Mouse (Mus musculus): Measurements from ENCODE around the gene 1110032F04Rik. TPM values are rescaled to one million over a fixed set of nuclear protein-coding genes. Genes with fewer than 3 reads are reported as not detected.
"Not testable (repeated sequence)": the region's sequence is repeated elsewhere in the genome, so short reads cannot be mapped to it uniquely, and the experiment has no call there.

The 1110032F04Rik gene
- total RNA-seq, 2 experiments from 2014 or later = 14.6 to 15.2 TPM

DNA sequence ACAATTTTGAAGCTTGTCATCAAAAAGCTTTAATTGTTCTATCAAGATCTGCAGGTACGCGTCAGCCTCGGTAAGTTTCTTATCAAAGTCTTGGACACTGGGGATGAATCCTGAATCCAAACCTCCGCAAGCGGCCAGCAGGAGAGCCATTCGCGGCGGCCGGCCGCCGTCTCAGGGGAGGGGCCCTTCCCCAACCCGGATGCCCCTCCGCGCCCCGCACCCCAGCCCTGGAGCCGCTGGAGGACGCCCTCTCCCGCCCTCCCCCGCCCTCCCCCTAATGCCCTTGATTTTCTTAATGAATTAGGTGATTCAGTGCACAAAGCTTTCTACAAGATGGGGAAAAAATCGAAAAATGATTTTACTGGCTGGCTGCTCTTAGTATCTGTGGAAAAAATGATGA lies 33.2 kb downstream of the 1110032F04Rik start:
- intact Hi-C loops (cut with DNase I); DNase-seq (ENCODE audit: low spot score in 2 of 2): not testable (repeated sequence)

DNA sequence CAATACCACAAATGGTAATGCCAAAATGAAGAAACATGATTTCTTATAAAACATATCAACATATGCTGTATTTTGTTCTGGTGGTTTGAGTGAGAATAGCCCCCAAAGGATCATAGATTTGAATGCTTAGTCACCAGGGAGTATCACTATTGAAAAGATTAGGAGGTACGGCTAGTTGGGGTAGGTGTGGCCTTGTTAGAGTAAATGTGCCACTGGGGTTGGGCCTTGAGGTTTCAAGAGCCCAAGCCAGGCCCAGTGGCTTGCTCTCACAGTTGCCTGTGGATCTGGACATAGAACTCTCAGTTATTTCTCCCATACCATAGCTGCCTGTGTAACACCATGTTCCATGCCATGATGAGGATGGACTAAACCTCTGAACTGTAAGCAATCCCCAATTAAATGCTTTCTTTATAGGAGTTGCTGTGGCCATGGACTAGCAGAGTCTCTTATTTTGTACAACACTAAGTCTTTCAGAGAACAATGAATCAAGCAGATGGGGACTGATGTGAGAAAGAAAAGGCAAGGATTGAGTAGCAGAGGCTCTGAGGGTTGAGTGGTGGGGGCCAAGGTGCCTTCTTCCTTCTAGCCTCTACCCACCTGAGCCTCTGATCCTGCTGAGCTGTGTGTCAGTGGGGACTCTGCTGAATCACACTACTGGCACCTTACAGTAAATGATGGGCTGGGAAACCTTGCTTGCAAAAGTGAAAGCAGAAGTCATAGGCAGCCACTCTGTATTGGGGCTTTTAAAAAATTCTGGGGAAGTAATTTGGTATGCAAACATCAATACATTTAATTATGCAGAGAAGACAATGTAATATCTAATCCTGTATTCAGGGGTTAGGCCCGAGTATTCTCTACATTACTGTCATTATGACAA lies 35.8 kb downstream of the 1110032F04Rik start:
- intact Hi-C loops (cut with DNase I) = no loop called here
- DNase-seq (ENCODE audit: low spot score in 2 of 2) = no peak

DNA sequence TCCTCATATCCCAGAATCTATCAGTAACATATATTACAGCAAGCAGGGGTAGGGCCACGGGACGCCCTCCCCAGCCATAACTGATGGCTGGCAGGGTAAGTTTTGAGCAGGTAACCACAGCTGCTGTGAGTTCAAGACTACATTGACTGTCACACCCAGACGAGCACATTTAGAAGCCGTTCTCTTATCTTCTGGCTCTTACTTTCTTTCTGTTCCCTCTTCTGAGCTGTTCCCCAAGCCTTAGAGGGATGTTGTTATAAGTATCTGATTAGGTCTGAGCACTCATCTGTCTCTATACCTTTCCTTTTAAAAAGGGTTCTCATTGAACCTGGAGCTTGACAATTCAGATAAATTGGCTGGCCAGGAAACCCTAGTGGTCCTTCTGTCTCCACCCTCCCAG lies 38.1 kb downstream of the 1110032F04Rik start:
- DNase-seq (ENCODE audit: low spot score in 2 of 2) = no peak
- intact Hi-C loops (cut with DNase I) = no loop called here

Other genes with a start within 250 kb of the 1110032F04Rik start
- gene Il12a, start 178.9 kb upstream of the 1110032F04Rik start, total RNA-seq (2021) = 1 to 10 TPM; 2.3 to 2.5 TPM
- gene Ift80, start 135.0 kb downstream of the 1110032F04Rik start, total RNA-seq (2021) = 10 to 100 TPM; 17.6 to 17.7 TPM
- 1 to 10 TPM; 6.4 to 8.2 TPM for gene Smc4, start 135.2 kb downstream of the 1110032F04Rik start, total RNA-seq (2021)
- gene Trim59, start 175.2 kb downstream of the 1110032F04Rik start, total RNA-seq (2021) = 1 to 10 TPM; 3.6 to 6.3 TPM